9 mouse cellular contexts compared by ENCODE assay signal in the genomic region with DNA sequence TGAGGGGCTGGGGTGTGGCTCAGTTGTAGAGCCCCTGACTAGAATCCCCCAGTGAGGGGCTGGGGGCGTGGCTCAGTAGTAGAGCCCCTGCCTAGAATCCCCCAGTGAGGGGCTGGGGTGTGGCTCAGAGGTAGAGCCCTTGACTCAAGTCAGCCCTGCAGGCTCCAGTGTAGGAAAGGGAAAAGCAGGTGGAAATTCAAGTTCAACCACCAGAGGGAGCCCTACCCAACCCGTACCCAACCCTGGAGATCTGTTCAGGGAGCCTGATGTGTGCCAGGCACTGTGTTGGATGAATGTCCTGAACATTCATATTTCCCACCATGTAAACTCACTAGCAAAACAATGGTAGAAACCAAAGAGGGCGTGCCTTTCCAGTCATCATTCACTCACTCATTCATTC.
A peak's percentile ranks its signal among the peaks of the same experiment; 100 is the strongest.
DNase-seq lines count a peak whose midpoint lies in the region; ATAC-seq lines count a peak whose summit lies in the region.
"Had no signal": no experiment of that assay in that cellular context is flagged by ENCODE, and none has a peak within 500 bp of the region (broad histone marks: within the 10 kb centered on the region; RNA-seq: fewer than 3 reads in every experiment).

No protein-coding gene starts in this region.

- no peaks in the 10 kb centered on the region for H3K36me3 ChIP-seq in hindbrain, embryonic 11.5 days (ENCODE audit: control insufficient read depth, insufficient read depth, low read length)
- no peaks in the 10 kb centered on the region for H3K36me3 ChIP-seq in hindbrain, embryonic 12.5 days
- no peaks in the 10 kb centered on the region for H3K36me3 ChIP-seq in forebrain, embryonic 14.5 days (ENCODE audit: control insufficient read depth, insufficient read depth, low read length)
- no peaks in the 10 kb centered on the region for H3K36me3 ChIP-seq in limb, embryonic 10.5 days
- H3K36me3 ChIP-seq in stomach, embryonic 14.5 days (ENCODE audit: control insufficient read depth, insufficient read depth, low read length), result no peaks in the 10 kb centered on the region

- peak; percentile 30; the same call in 1 of the 2 replicates for ATAC-seq in hindbrain, embryonic 11.5 days (ENCODE audit: low FRiP score)
- no peak for ATAC-seq in hindbrain, embryonic 12.5 days (ENCODE audit: low FRiP score)
- no peak for ATAC-seq in forebrain, embryonic 14.5 days
- peak; percentile 41 for ATAC-seq in inflammation-experienced regulatory T-cells, adult 6 months
- ATAC-seq in monocyte, adult 5-6 weeks (replicated peaks; ENCODE audit: insufficient number of reproducible peaks, low FRiP score, low TSS enrichment, poor library complexity, severe bottlenecking), result peak; percentile 78
- peak; percentile 44; the same call in 1 of the 2 replicates for ATAC-seq in stomach, embryonic 14.5 days (ENCODE audit: insufficient number of reproducible peaks, insufficient read depth, low FRiP score, low read depth)

- no peak overlapping the region for H3K4me3 ChIP-seq in hindbrain, embryonic 11.5 days (ENCODE audit: low read depth, low read length)
- H3K4me3 ChIP-seq in hindbrain, embryonic 12.5 days, result no peak overlapping the region
- H3K4me3 ChIP-seq in forebrain, embryonic 14.5 days (ENCODE audit: low read depth, low read length), result no peak overlapping the region
- no peak overlapping the region for H3K4me3 ChIP-seq in limb, embryonic 10.5 days
- H3K4me3 ChIP-seq in stomach, embryonic 14.5 days (ENCODE audit: low read depth, low read length), result no peak overlapping the region
- H3K4me3 ChIP-seq: megakaryocyte, embryonic 14.5 days had no signal

- H3K27ac ChIP-seq in hindbrain, embryonic 11.5 days (ENCODE audit: low read depth, low read length), result no peak overlapping the region
- no peak overlapping the region for H3K27ac ChIP-seq in hindbrain, embryonic 12.5 days
- H3K27ac ChIP-seq in forebrain, embryonic 14.5 days (ENCODE audit: low read depth, low read length), result no peak overlapping the region
- H3K27ac ChIP-seq in limb, embryonic 10.5 days, result no peak overlapping the region
- H3K27ac ChIP-seq in stomach, embryonic 14.5 days (ENCODE audit: low read length), result no peak overlapping the region

- no peaks in the 10 kb centered on the region for H3K4me1 ChIP-seq in hindbrain, embryonic 11.5 days (replicated peaks; ENCODE audit: control insufficient read depth, insufficient read depth, low read length)
- H3K4me1 ChIP-seq in hindbrain, embryonic 12.5 days, result peaks cover 23% of the 10 kb centered on the region
- peaks cover 10% of the 10 kb centered on the region; the same call in 1 of the 2 replicates for H3K4me1 ChIP-seq in forebrain, embryonic 14.5 days (ENCODE audit: control insufficient read depth, insufficient read depth, low read length)
- peaks cover 28% of the 10 kb centered on the region for H3K4me1 ChIP-seq in limb, embryonic 10.5 days
- H3K4me1 ChIP-seq in stomach, embryonic 14.5 days (ENCODE audit: control insufficient read depth, insufficient read depth, low read length), result peaks cover 23% of the 10 kb centered on the region

- H3K9me3 ChIP-seq in hindbrain, embryonic 11.5 days (ENCODE audit: control insufficient read depth, low read length), result no peaks in the 10 kb centered on the region
- no peaks in the 10 kb centered on the region for H3K9me3 ChIP-seq in hindbrain, embryonic 12.5 days (replicated peaks)
- no peaks in the 10 kb centered on the region for H3K9me3 ChIP-seq in forebrain, embryonic 14.5 days (replicated peaks; ENCODE audit: control insufficient read depth, low read length)
- no peaks in the 10 kb centered on the region for H3K9me3 ChIP-seq in limb, embryonic 10.5 days (replicated peaks)
- no peaks in the 10 kb centered on the region for H3K9me3 ChIP-seq in stomach, embryonic 14.5 days (ENCODE audit: control insufficient read depth, low read depth, low read length)

- no peaks in the 10 kb centered on the region for H3K27me3 ChIP-seq in hindbrain, embryonic 11.5 days (ENCODE audit: control insufficient read depth, insufficient read depth, low read length)
- no peaks in the 10 kb centered on the region for H3K27me3 ChIP-seq in hindbrain, embryonic 12.5 days
- no peaks in the 10 kb centered on the region for H3K27me3 ChIP-seq in forebrain, embryonic 14.5 days (replicated peaks; ENCODE audit: control insufficient read depth, insufficient read depth, low read length)
- H3K27me3 ChIP-seq in limb, embryonic 10.5 days (ENCODE audit: low read depth, poor library complexity, severe bottlenecking), result no peaks in the 10 kb centered on the region
- H3K27me3 ChIP-seq in stomach, embryonic 14.5 days (ENCODE audit: control insufficient read depth, insufficient read depth, low read length), result no peaks in the 10 kb centered on the region

- DNase-seq in hindbrain, embryonic 11.5 days (ENCODE audit: low spot score), result peak; percentile 71
- peak; percentile 85 for DNase-seq in brain, adult 2 months (ENCODE audit: low read depth, low spot score)
- DNase-seq in forebrain, embryonic 14.5 days (ENCODE audit: low spot score), result peak; percentile 50
- peak; percentile 65 for DNase-seq in limb, embryonic 10.5 days (ENCODE audit: low spot score)

- H3K9ac ChIP-seq in hindbrain, embryonic 11.5 days (ENCODE audit: low read depth, low read length), result no peak overlapping the region
- H3K9ac ChIP-seq in hindbrain, embryonic 12.5 days, result no peak overlapping the region
- no peak overlapping the region for H3K9ac ChIP-seq in forebrain, embryonic 14.5 days (ENCODE audit: low read length)
- H3K9ac ChIP-seq in stomach, embryonic 14.5 days (replicated peaks; ENCODE audit: low read depth, low read length), result no peak overlapping the region

- no peak overlapping the region for H3K4me2 ChIP-seq in hindbrain, embryonic 11.5 days (replicated peaks; ENCODE audit: low read depth, low read length)
- no peak overlapping the region for H3K4me2 ChIP-seq in hindbrain, embryonic 12.5 days (replicated peaks)
- no peak overlapping the region for H3K4me2 ChIP-seq in forebrain, embryonic 14.5 days (ENCODE audit: low read length)
- H3K4me2 ChIP-seq in stomach, embryonic 14.5 days (replicated peaks; ENCODE audit: low read depth, low read length), result no peak overlapping the region

- 57% methylated on average over 3 of the region's 3 CpGs for WGBS in hindbrain, embryonic 11.5 days
- WGBS in hindbrain, embryonic 12.5 days, result 46% methylated on average over 3 of the region's 3 CpGs
- WGBS in forebrain, embryonic 14.5 days, result 39% methylated on average over 3 of the region's 3 CpGs
- 40% methylated on average over 3 of the region's 3 CpGs for WGBS in limb, embryonic 10.5 days
- 61% methylated on average over 3 of the region's 3 CpGs for WGBS in stomach, embryonic 14.5 days

Comparison
In these comparisons a context has a peak if more than half of its experiments do, and no peak if none do; other contexts are left out.
1. ATAC-seq: peak in hindbrain, embryonic 11.5 days (single experiment), inflammation-experienced regulatory T-cells, adult 6 months (single experiment), monocyte, adult 5-6 weeks (single experiment) and stomach, embryonic 14.5 days (single experiment); none in hindbrain, embryonic 12.5 days (single experiment) and forebrain, embryonic 14.5 days (single experiment).
2. Peak in every context shown above with its lines, with median percentiles within 50 percentile points of each other: DNase-seq.